Mouse (Mus musculus) ES-E14 (cell line): ENCODE measurements around the gene Reln.

Source experiments
- CHD2 ChIP-seq: IDR thresholded peaks from 2 replicates; pipeline ENCODE4 v1.6.1; 2014; ENCODE audit warnings: mild to moderate bottlenecking, low read depth, low read length, inconsistent platforms
- HCFC1 ChIP-seq: IDR thresholded peaks from 2 replicates; pipeline ENCODE4 v1.6.1; 2012; ENCODE audit warnings: low read length, inconsistent platforms, borderline replicate concordance; ENCODE audit not compliant: insufficient read depth
- MAFK ChIP-seq: IDR thresholded peaks from 2 replicates; pipeline ENCODE4 v1.6.1; 2014; ENCODE audit warnings: mild to moderate bottlenecking, low read depth, low read length, inconsistent platforms; ENCODE audit not compliant: insufficient read depth
- ZNF384 ChIP-seq: IDR thresholded peaks from 2 replicates; pipeline ENCODE4 v1.6.1; 2012; ENCODE audit warnings: low read depth, low read length, inconsistent platforms

- TF ChIP-seq ZNF384 = no peak
- TF ChIP-seq CHD2 = no peak
- TF ChIP-seq MAFK = no peak
- TF ChIP-seq HCFC1 = no peak
These were observed 49.3 kb downstream of the Reln start for GRCm38 (mm10) chr5:22295161-22295560.
